Mouse (Mus musculus) kidney, adult 2 months (tissue): ENCODE measurements around the gene B430305J03Rik.

Experiments used
- CTCF ChIP-seq: fragments of 200-500 bp; conservative IDR thresholded peaks from 2 replicates; pipeline ENCODE4 v1.5.1; 2011; ENCODE audit warnings: low read depth, mild to moderate bottlenecking, control low read depth, low read length, moderate library complexity, mixed read lengths; ENCODE audit not compliant: insufficient read depth, insufficient read length
- POLR2A ChIP-seq: fragments of 200-500 bp; IDR thresholded peaks from one replicate; pipeline ENCODE4 v1.6.1; 2011; ENCODE audit warnings: low read depth, low read length, control low read depth

DNA sequence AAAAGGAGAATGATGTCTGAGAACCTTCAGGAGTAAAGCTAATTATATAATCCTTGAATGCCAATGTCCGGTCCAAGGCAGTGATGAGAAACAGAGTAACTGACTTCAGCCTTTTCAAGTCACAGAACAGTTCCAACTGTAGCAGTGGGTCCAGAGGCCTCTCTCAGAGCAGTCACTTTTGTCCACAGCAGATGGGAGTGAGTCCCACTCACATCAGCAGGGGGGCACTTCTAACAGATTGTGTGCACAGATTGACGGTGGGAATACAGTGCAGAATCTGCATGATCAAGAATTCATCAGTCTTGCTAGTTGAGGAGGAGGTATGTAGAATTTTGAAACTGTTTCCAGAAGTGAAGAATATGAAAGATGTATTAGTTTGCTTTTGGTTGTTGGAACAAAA, 45.7 kb downstream of the B430305J03Rik start:
- TF ChIP-seq POLR2A (no peak), CTCF (no peak)
